Mouse (Mus musculus): ENCODE results near the gene Metap1. TPM values are rescaled to one million over a fixed set of nuclear protein-coding genes. Genes with fewer than 3 reads are reported as not detected.

The Metap1 gene
- total RNA-seq, 2 experiments from 2014 or later: 43.5 to 44.8 TPM

DNA sequence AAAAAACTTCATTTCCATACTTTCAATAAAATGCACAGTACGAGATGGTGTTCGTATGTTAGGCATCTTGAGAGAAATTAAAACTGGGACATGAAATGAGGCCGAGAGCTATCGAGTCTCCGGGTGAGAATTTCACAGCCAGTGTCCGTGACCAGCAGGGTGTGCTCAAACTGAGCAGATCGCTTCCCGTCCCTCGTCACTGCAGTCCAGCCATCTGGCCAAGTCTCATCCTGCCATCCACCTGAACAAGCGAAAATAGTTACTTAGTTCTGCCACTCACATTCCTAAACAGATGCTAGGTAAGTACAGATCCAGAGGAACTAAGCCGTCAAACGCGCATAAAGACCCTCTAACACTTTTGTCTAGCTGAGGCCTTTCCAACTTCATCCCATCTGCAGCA lies 29.1 kb downstream of the Metap1 start:
- DNase-seq: peak; percentile 14
- intact Hi-C loops (cut with DNase I; ENCODE audit: low total_unique reads): no loop called here

DNA sequence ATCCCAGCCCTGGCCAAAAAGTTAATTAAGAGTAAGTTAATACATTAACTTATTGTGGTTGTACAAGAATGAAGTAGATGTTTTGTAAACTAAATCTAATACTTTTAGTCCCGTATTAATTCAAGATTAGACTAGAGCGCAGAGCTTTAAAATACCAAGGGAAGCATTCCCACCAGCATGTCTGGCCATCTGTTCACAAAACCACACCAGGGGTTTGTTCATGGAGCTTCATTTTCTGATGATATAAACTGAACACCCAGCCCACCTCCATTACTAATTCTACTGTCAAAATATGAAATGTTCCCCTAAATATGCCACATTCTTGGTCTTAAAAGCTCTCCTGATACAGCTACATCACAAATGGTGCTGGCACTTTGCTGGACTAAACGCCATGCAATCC lies 30.9 kb downstream of the Metap1 start:
- no peak for DNase-seq
- intact Hi-C loops (cut with DNase I; ENCODE audit: low total_unique reads): no loop called here

DNA sequence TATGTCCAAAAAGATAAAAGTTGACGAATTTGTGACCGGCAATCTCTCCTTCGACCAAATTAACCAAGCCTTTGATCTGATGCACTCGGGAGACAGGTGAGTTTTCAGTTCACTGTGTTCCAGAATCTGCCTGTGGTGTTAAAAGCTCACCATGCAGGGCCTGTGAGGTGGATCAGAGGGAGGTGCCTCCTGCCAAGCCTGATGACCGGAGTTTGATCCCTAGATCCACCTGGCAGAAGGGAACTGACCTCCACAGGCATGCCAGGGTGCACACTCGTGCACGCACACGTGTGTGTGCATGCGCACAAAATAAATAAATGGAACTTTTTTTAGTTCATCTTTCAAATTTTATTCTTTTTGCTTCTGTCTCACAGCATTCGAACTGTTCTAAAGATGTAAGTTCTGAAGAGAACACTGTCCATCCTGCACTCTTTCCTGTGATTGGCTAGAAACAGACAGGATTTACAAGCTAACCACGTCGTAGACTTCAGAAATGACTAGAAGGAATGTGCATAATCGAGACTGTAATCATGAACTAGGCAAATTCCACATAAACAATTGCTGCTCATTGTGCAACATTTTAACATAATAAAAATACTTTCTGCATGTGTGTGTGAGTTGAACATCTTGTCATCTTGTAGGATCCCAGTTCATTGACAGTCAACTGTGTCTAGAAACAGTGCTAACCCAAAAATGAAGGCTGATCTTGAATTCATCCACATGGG lies 34.4 kb downstream of the Metap1 start:
- intact Hi-C loops (cut with DNase I; ENCODE audit: low total_unique reads): no loop called here
- DNase-seq: no peak

DNA sequence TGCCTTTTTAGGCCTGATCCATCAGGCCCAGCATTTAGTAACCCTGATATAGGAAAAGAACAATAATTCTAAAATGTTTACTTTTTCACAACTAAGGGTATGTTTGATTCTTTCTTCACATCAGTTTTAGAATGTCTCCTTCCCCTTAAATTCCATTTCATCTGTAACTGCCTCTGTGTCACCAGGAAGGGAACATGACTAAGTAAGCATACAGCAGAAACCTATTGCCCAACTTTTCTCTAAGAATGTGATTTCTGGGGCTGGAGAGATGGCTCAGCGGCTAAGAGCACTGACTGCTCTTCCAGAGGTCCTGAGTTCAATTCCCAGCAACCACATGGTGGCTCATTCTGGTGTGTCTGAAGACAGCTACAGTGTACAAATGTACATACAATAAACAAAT lies 35.1 kb downstream of the Metap1 start:
- intact Hi-C loops (cut with DNase I; ENCODE audit: low total_unique reads): no loop called here
- no peak for DNase-seq

DNA sequence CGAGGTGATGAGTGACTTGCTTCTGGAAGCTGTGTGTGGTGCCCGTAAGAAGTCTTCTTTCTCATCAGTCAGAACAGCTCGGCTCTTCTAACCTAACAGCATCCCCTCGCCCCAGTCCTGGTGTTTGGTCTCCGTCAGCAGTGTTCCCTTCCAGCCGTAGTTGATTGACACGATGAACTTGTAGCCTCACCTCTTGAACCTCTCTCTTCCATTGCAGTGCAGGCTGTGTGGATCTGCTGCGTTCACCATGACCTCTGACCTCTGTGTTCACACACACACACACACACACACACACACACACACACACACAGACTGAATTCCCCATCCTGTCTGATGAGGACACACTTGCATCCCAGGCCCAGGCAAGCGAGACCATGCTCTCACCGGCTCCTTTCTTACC lies 37.1 kb downstream of the Metap1 start:
- no peak for DNase-seq
- intact Hi-C loops (cut with DNase I; ENCODE audit: low total_unique reads): no loop called here

DNA sequence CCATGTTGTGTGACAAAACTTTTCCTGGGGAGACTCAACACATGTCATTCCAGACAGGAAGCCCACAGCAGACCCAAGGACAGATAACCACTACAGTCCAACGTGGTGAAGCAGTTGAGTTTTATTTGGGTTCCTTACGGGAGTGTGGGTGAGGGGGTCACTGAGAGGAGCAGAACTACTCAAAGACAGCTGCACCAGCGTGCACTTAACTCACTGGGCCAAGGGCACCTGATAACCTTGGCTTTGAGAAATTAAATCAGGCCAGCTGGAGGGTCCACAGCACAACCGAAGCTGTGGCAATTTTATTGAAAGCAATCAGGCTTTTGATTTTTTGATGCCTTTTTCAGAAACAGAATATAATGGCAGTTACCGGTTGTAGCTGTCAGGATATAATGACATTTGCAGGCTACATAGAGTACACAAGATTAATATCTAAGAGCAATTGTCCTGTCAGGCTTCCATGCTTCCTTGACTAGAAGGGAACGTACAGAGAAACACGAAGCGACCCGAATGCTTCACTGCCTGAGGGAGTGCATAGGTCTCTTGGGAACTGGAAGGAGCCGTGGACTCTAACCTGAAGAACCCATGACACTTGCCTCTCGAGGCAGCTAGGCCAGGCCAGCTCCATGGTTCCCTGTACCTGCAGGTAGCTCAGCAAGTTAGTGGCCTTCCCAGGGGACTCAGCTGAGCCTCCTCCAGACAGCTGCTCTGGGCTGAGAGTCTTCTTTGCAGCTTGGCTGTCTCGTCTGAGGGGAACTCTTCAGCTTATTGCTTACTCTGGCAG lies 41.0 kb downstream of the Metap1 start:
- intact Hi-C loops (cut with DNase I; ENCODE audit: low total_unique reads): no loop called here
- no peak for DNase-seq

DNA sequence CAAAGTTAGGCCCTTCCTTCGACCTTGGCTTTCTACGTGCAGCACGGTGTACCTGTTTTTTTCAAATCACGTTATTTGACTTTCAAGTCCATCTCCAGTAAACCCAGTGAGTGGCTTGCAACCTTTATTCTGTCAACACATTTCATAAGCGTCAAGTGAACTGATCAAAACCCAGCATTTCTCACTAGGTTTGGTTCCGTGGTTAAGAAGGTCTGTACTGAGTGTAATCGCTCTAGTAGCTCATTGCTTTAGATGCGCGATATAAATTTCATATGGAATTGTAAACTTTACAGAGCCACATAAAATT lies 45.9 kb downstream of the Metap1 start:
- no peak for DNase-seq
- intact Hi-C loops (cut with DNase I; ENCODE audit: low total_unique reads): no loop called here

DNA sequence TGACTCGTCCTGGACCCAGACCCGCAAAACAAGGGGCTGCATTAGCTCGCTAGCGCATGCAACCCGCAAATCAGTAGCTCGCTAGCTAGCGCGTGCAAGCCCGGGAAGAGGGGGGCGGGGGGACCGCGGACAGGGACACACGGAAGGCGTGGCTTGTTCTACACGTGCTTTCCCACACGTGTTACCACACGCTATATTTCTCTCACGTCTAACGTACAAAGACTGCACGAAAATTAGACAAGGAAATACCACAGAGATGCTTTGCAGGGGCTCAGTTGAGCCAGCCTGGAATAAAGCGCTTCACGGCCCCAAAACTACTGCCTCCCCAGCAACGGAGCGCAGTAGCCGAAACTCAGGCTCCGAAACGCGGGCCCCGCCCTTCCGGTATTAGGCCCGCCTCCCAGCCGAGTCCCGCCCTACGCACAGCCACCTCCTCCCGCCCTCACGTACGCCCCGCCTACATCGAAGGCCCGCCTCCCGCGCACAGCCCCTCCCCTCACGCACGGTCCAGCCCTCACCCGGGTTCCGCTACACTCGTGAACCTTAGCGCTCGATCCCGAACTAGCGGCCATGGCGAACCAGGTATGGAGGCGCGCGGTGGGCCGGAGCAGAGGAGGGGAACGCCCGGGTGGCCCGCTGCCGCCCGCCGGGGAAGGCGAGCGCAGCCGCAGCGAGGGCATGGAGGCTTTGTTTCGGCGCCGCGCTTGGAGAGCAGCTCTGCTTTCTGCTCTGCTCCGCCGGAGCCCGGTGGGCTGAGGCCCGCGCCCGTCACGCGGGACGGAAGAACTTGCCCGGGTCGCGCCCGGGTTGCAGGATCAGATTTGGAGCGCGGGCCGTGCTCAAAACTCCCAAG lies 46.5 kb downstream of the Metap1 start, which contains the start of gene Adh5:
Gene Adh5 (plus strand): TSS at position 482 of the 853 bp plus-strand sequence.
- peak; percentile 92 for DNase-seq
- intact Hi-C loops (cut with DNase I; ENCODE audit: low total_unique reads): no loop called here

DNA sequence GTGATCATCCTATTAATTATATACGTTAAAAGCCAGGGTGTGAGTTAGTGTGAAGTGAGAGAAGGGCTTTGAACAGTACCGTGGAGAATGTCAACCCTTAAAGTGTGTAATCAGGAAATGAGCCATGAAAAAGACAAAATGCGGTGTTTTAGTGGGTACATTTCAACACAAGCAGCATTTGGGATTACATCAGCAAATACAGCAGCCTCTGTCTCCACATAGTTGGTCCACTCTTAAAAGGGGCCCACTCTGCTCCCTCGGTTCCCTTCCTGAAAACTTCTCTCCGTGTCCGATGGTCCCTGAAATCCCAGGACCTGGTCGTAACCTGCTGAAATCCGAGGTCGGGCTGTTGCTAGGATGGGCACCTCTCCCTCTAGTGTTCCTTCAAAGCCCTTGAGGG lies 47.1 kb downstream of the Metap1 start:
- intact Hi-C loops (cut with DNase I; ENCODE audit: low total_unique reads): no loop called here
- no peak for DNase-seq

DNA sequence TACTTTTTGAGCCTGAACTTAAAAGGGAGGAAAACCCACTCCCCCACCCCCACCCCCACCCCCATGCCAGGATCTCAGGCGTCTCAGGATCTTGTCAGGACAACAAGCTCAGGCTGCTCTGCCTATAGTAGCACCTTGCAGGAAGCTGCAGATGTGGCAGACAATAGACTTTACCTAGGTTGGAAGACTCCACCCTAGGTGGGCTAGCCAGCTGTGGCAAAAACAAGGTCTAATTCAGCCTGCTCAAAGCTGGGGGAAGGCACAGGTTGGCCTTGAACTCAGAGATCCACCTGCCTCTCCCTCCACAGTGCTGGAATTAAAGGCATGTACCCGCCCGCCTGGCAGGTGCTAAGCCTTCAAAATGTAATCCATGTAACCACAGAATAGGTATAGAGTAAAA lies 50.6 kb downstream of the Metap1 start:
- intact Hi-C loops (cut with DNase I; ENCODE audit: low total_unique reads): no loop called here
- no peak for DNase-seq

DNA sequence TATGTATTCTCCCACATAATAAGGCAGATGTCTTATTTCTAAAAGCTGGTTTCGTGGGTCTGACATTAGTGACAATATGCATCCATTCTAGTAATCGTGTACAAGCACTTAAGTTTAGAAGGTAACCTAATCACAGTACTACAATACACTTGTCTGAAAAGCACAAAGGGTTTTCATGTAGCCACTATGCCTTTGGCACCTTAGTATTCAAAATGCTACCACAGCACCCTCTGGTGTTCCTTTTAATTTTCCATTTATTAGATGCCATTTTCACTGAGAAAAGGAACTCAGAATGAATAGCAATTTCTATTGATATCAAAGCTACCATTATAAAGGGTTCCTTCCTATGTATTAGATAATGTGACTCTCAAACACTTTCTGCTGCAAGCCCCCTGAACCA lies 57.5 kb downstream of the Metap1 start:
- intact Hi-C loops (cut with DNase I; ENCODE audit: low total_unique reads): no loop called here
- DNase-seq: no peak

DNA sequence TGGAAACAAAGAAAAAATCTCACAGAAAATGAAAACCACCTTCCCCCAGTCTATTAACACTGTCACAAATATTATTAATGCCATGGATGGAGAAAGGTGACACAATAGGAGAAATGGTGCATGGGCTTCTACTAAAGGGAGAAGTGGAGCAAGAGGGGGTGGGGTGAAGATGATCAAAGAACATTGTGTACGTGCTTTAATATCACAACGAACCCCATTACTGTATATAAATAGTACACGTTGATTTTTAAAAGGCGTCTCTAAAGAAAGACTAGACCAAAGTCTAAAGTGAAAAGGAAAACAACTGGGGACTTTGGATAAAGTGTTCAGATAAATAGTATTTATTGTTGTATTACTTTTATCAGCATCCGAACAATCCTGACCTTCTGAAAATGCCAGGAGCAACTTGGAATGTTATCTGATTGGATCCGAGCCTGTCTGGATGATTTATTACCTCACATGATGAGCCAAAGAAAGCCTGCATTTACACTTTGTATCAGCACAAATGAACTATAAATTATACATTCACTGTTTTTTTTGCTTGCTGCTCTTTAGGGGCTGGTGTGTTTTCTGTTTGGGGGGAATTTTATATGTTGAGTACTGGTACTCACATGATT lies 58.8 kb downstream of the Metap1 start:
- intact Hi-C loops (cut with DNase I; ENCODE audit: low total_unique reads): no loop called here
- DNase-seq: no peak

DNA sequence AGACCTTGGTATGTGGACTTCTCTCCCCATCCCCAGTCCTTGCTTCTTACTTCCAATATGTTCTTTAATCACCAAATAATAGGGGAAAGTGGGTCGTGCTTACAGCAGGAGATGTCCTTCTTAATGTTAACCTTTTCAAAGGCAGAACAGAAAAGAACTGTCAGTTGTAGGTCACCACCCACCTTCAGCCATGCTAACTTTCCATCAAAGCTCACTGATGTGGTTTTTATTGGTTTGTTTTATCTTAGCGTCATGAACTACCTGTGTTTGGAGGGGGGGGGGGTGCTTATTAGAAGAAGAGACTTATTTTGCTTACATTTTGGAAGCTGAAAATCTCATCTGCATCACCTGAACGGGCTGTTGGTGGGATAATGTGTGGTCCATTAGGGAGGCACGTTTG lies 65.1 kb downstream of the Metap1 start:
- intact Hi-C loops (cut with DNase I; ENCODE audit: low total_unique reads): no loop called here
- no peak for DNase-seq

DNA sequence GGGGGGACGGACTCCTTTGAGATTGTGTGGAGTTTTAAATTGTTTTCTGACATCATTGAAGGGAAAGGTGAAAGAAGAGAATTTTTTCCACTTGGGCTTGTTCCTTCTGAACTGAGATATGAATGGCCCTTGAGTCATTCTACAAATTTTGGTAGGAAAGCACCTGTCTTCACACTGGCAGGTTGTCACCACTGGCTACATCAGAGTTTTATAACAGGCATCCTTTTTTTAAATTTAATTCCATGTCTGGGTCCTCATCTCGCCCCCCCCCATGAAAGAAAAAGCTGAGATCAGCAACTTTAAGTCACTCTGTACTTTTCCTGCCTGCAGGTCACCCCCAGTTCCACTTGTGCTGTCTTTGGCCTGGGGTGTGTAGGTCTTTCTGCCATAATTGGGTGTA lies 65.7 kb downstream of the Metap1 start:
- DNase-seq: no peak
- intact Hi-C loops (cut with DNase I; ENCODE audit: low total_unique reads): no loop called here

DNA sequence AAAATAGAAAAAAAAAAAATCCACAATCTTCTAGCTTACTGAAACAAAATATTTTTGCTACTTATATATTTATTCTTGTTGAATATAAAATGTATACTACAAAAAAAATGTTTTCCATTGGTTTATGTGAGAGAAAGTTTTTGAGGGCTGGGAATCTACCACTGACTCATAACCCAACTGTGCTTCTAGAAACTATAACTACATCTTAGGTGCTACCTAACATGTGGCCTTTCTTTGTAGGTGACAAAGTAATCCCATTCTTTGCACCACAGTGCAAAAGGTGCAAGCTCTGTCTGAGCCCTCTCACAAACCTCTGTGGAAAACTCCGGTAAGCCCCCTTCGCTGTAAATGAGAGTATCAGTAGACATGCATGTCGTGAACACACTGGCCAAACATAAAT lies 68.9 kb downstream of the Metap1 start:
- intact Hi-C loops (cut with DNase I; ENCODE audit: low total_unique reads): no loop called here
- no peak for DNase-seq

DNA sequence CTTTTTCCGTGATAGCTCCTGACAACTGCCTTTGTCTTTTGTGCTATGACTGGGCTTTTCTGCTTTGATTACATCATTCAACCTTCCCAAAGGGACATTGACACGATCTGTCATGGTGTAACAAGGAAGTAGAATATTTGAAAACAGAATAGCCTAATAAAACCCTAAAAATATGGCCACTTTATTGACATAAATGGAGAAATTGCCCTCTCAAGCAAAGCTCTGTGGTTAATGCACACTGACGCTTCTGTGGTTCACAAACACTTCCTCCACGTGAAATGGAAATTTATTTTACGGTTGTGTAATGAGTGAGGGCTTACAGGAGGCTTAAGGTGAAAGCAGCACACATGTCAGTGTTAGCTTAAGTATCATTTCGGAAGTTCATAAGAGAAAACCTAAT lies 69.9 kb downstream of the Metap1 start:
- DNase-seq: no peak
- intact Hi-C loops (cut with DNase I; ENCODE audit: low total_unique reads): no loop called here

DNA sequence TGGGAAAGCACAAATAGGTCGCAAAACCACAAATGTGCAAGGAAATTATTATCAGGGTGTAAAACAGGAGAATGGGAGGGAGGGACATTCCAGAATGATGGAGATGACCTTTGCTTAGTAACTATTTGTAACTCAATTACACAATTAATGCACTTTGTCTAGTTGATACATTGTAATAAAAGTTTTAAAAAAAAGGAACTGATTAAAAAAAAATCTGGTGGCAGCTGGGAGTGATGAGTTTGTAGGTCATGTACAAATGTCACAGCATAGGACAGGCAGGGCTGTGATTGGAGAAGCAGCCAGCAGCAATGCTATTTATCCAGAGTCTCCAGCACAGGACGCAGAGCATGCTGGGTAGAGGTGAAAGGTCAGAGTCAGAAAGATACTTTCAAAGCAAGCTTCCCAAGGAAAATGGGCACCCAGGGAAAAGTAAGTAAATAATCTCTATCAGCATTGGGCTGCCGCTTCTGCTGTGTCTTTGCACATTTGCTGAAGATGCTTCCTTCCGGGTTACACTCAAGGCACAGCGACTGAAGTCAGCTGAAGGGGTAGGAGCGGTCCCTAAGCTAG lies 74.1 kb downstream of the Metap1 start, which contains the start of gene Adh4:
Gene Adh4 (plus strand): TSS at position 346 of the 570 bp plus-strand sequence.
- intact Hi-C loops (cut with DNase I; ENCODE audit: low total_unique reads): no loop called here
- no peak for DNase-seq

DNA sequence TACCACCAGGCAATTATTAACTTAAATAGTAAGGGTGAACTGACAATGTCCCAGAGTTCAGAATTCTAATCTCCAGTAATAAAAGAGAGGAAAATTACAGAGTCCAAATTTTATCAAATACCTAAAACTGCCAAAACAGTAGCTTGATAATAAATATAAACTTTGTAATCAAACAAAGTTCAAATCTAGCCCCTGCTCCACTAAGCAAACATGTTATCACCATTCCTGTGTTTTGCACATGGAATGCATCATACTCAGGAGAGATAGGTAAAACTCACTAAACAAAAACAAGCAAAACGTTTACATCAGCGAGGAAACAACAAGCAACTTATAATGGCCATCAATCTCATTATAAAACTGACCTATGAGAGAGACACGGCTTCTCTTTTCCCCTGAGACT lies 79.1 kb downstream of the Metap1 start:
- intact Hi-C loops (cut with DNase I; ENCODE audit: low total_unique reads): no loop called here
- DNase-seq: no peak

DNA sequence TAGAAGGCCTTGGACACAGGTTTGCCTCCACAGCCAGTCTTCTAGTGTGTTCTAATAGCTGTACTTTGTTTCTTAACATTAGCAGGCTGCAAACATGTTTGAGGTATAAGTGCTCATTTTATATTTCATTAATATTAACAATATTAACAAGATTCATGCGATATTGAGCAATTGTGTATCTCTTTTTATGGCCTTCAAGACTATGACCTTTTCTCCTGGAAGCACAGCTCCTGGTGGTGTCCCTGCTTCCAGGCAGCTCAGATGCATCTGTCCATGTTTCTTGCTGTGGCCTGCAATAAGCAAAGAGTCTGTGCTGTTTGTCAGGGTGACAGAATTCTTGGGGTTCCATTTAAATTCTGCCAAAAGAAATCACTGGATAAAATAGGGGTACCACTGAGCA lies 79.7 kb downstream of the Metap1 start:
- DNase-seq: no peak
- intact Hi-C loops (cut with DNase I; ENCODE audit: low total_unique reads): loop anchor here (5.0 kb wide), 1 partner anchor 187 kb away; no protein-coding TSS in a partner anchor
